Mouse (Mus musculus) C2C12 (cell line): ENCODE measurements around the gene Fxyd6.

Source experiments
- CEBPB ChIP-seq: IDR thresholded peaks from one replicate; pipeline ENCODE4 v1.6.1; 2011; ENCODE audit warnings: low read depth, mild to moderate bottlenecking, control low read depth, moderate library complexity
- CTCF ChIP-seq: IDR thresholded peaks from one replicate; pipeline ENCODE4 v1.5.1; 2011; ENCODE audit not compliant: control insufficient read depth, insufficient read depth, insufficient read length
- MAX ChIP-seq: IDR thresholded peaks from one replicate; pipeline ENCODE4 v1.6.1; 2011; ENCODE audit warnings: mild to moderate bottlenecking, control low read depth
- MYOD1 ChIP-seq: IDR thresholded peaks from one replicate; pipeline ENCODE4 v1.6.1; 2011; ENCODE audit warnings: low read depth; ENCODE audit not compliant: control insufficient read depth, insufficient read length
- USF1 ChIP-seq: IDR thresholded peaks from one replicate; pipeline ENCODE4 v1.6.1; 2011; ENCODE audit warnings: low read depth, mild to moderate bottlenecking, control low read depth, moderate library complexity

- TF ChIP-seq MYOD1 (no peak), USF1 (no peak), CEBPB (no peak), CTCF (no peak), MAX (no peak)
Measured at GRCm38 (mm10) chr9:45382834-45383233, 12.8 kb downstream of the Fxyd6 start.
